Mouse (Mus musculus): ENCODE data around the gene Crk. TPM values are rescaled to one million over a fixed set of nuclear protein-coding genes. Genes with fewer than 3 reads are reported as not detected.
"Not testable (repeated sequence)": the region's sequence is repeated elsewhere in the genome, so short reads cannot be mapped to it uniquely, and the experiment has no call there.

Crk gene
- total and polyA plus RNA-seq, 3 experiments = 105 to 201 (median 110) TPM

DNA sequence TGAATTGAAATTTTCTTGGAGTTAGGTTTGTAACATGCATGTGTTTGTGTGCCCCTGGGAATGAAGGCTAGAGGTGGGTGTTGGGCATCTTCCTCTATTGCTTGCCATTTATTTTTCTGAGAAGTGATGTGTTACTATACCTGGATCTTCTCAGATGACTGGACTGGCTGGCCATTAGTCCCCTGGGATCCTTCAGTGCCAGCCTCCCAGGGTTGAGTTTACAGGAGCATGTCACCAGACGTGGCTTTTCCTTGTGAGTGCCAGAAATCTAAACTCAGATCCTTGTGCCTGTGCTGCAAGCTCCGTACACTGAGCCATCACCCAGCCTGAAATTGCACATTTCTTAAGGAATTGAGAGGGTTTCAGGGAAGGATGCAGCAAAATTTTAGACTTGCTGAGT lies 5.9 kb downstream of the Crk start:
- DNase-seq = no peak

DNA sequence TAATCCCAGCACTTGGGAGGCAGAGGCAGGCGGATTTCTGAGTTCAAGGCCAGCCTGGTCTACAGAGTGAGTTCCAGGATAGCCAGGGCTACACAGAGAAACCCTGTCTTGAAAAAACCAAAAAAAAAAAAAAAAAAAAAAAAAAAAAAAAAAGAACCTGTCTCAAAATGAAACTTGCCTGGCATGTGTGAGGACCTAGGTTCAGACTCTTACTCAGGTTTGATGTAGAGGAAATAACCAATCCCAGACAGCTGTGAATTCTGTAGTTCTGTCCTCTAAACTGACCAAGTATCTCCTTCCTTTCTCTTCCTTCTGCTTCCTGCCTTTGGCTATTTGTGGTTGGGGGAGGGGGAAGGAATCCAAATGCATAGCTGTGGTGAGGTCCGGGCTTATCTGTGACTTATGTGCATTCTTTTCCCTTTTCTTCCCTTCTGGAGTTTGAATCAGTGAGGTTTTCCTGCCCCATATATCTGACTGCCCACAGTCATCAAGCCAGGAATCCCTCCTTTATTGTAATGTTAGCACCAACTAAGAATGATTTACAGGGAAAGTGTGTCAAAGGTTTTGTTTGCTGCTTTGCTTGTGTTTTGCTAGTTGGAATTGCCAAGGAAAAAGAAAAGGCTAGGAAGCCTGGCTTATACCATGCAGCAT lies 8.4 kb downstream of the Crk start:
- DNase-seq = no peak

DNA sequence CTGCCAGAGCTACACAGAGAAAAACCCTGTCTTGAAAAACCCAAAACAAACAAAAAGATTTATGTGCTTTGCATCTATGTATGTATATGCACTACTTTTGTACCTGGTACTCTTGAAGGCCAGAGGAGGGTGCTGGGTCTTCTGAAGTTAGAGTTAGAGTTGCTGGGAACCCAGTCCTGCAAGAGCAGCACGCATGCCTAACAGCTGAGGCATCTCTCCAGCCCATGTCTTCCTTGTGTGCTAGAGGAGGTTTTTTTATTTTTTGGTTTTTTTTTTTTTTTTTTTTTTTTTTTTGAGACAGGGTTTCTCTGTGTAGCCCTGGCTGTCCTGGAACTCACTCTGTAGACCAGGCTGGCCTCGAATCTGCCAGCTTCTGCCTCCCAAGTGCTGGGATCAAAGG lies 9.1 kb downstream of the Crk start:
- no peak for DNase-seq

DNA sequence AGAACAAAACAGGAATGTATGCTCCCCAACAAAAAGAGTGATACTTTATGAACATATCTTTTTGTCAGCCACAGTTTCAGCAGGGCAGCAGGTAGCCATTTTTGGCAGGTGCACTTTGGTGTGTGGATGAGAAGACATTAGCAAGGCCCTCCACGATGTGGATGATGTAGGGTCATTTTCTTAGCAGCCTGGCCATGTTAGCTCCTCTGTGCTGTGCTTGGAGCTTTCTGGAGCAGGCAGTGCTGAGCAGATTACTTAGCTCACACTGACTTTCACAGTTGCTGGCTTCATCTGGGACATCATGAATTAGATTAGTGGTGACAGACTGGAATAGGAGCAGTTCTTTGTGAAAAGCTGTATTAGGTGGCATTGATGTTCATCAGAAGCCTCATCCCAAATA lies 10.9 kb downstream of the Crk start:
- DNase-seq = no peak

DNA sequence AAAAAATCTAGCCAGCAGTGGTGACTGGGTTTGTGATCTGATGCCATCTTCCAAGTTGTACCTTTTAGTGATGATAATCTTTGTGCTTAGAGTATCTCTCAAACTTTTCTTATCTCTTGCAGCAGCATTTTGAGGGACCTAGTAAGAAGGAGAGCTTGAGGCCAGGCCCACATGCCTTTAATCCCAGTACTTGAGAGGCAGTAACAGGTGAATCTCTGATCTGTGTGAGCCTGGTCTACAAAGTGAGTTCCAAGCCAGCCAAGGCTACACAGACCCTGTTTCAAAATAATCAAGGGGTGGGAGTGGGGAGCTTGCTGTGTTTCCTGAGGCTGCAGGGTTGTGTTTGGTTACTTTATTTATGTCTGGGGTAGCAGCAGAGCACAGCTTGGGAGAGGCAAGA lies 12.0 kb downstream of the Crk start:
- DNase-seq = no peak

DNA sequence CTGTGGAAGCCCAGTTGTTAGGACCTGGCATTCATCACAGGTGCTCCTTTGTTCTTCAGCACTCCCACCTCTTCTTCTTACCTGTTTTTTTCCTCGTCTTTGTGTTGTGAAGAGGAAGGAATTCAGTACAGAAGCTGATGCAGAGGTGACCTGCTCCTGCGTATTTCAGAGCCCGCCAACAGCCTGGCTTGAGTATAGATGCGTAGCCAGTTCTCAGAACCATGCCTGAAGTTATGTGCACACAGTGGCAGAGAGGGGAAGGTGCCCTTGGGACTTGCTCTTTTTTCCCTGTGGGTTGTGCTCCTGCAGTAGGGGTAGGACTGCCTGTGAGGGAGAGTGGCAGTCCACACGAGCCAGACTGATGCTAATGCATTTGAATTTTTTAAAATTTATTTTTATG lies 14.5 kb downstream of the Crk start:
- no peak for DNase-seq

DNA sequence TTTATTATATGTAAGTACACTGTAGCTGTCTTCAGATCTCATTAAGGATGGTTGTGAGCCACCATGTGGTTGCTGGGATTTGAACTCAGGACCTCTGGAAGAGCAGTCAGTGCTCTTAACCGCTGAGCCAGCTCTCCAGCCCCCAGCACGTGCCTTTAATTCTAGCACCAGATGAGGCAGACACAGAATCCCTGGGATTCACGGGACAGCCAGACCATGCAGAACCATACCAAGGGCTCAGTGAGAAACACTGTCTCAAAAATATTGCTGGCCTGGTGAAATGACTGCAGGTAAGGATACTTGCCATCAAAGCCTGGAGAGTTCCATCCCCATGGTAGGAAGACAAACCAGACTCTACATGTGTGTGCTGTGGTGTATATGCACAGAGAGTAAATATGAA lies 18.4 kb downstream of the Crk start:
- DNase-seq = not testable (repeated sequence)

DNA sequence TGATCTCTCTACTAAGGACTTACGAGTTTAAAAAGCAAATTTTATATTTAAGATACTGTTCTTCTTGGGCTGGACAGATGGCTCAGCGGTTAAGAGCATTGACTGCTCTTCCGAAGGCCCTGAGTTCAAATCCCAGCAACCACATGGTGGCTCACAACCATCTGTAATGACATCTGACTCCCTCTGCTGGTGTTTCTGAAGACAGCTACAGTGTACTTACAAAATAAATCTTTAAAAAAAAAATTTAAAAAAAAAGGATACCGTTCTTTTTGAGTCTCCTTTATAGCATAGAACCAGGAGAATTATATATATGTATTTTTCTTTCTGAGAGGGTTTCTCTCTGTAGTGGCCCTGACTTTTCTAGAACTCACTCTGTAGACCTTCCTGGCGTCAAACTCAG lies 21.5 kb downstream of the Crk start:
- no peak for DNase-seq

DNA sequence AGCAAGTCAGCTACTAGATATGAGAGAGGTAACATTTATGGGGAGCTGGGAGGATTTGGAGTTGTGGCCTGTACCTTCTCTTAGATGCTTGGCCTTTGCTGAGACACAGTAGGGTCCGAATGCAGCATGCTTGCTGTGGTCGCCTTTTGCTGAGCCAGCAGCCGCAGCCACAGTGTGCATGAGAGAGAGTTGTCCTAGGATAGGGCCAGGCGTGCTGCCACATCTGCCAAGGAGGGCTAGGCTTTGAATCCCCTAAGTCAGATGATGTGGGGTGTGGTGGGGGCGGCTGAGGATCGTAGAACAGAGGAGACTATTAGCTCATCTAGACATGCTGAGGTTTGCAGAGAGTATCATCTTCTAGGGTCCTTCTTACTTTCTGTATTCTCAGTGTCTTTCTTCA lies 23.7 kb downstream of the Crk start:
- no peak for DNase-seq

DNA sequence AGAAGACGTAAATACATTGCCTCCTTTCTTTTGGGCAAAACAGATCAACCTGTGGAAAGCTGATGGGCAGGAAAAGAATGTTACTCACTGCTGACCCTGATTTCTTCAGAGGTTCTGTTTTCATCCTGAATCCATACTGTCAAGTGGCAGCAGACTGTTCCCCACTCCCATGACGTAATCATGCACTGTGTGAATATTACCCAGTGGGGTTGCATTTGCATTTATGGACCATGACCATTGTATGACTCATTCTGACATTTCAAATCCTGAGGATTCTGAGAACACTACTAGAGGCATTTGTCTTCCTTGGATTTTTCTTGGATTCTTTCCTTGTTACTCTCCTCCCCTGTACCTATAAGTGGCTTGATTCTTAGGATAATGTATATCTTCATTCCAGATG lies 24.7 kb downstream of the Crk start:
- no peak for DNase-seq

DNA sequence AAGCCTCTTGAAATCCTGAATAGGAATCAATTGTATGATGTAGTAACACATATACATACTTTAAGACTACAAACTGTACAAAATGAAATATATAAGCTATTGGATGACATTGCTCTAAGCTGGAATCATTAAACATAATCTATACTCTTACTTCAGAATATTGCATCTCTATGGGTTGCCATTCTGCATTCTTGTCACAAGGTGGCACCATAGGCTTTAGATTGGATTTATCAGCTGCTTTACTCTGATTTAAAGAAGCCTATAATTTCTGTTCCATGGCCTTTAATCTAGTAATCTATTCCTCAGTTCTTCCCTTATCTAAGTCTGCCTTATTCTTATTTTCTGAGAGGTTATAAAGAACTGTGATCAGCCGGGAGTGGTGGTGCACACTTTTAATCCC lies 34.9 kb downstream of the Crk start:
- DNase-seq = no peak

DNA sequence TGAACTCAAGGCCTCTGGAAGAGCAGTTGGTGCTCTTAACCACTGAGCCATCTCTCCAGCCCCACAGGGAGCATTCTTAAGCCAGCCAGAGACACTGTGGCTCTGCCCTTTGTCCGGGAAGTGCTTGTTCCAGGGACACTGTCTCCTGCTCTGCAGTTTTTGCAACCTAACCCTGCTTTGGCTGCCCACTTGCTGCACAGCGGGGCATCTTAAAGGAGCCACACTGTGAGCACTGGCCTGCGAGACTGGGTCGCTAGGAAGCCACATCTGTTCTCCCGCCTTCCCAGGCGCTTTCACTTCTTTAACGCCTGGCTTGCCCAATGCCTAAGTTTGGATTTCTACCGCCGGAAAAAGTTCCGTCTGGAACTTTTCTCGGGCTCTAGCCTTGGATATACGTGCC lies 36.5 kb downstream of the Crk start:
- DNase-seq = no peak

DNA sequence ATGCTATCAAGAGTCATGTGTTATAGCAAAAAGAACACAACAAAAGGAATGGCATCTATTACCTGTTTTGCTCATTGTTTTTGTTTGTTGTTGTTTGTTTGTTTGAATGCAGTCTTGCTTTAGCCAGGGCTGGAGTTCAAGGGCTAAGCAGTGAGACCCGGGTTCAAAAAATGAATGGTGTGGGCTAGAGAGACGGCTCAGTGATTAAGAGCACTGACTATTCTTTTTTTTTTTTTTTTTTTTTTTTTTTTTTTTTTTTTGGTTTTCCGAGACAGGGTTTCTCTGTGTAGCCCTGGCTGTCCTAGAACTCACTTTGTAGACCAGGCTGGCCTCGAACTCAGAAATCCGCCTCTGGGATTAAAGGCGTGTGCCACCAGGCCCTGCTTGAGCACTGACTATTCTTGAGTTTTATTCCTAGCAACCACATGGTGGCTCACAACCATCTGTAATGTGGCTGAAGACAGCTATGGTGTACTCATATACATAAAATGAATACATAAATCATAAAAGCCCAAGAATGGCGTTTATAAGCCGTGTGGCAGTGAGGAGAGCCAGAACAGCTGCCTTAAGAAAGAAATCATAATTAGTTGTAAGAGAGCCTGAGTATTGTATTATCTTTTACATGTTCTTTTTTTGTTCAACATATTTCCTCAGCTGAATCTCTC lies 37.7 kb downstream of the Crk start:
- no peak for DNase-seq

DNA sequence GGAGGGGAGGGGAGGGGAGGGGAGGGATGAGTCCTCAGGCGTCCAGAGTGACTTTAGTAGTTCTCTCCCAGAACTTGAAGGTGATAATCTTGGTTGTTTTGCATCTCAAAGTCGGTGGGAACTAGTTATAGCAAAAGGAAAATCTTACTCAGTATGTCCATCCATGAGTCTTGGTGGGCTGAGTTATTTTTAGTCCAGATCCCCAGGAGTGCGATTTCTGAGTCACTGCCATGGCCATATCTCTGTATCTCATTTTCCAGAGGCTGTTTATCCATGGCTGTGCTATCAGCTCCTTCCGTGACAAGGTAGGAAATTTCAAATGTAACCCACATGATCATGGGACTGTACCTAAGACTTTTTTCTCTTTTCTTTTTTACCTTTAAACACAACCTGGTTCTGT lies 43.3 kb downstream of the Crk start:
- DNase-seq = no peak

DNA sequence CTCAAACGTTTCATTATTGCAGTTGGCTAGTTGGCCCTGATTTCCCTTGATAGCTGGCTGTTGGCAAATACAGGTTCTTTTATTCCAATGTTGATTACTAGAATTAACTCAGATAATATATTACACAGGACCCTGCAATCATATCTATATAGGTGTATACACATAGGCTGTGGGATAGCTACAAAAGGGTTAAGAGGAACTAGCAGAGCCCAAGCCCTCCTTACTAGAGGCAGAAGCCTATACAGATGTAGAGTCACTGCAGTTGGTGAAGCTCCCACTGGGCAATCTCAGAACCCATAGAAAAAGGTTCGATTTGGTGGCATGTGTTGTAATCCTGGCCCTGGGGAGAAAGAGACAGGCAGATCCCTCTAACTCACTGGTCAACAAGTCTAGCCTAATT lies 48.1 kb downstream of the Crk start:
- DNase-seq = no peak

DNA sequence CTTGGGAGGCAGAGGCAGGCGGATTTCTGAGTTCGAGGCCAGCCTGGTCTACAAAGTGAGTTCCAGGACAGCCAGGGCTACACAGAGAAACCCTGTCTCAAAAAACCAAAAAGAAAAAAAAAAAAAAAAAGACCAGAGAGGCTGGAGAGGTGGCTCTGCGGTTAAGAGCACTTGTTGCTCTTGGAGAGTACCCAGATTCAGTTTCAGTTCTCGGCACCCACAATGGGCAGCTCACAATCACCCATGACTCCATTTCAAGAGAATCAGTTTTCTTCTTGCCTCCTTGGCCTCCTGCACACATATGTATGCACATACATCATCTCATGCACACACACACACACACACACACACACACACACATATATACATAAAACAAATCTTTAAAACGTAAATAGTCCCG lies 48.6 kb downstream of the Crk start:
- DNase-seq = not testable (repeated sequence)

DNA sequence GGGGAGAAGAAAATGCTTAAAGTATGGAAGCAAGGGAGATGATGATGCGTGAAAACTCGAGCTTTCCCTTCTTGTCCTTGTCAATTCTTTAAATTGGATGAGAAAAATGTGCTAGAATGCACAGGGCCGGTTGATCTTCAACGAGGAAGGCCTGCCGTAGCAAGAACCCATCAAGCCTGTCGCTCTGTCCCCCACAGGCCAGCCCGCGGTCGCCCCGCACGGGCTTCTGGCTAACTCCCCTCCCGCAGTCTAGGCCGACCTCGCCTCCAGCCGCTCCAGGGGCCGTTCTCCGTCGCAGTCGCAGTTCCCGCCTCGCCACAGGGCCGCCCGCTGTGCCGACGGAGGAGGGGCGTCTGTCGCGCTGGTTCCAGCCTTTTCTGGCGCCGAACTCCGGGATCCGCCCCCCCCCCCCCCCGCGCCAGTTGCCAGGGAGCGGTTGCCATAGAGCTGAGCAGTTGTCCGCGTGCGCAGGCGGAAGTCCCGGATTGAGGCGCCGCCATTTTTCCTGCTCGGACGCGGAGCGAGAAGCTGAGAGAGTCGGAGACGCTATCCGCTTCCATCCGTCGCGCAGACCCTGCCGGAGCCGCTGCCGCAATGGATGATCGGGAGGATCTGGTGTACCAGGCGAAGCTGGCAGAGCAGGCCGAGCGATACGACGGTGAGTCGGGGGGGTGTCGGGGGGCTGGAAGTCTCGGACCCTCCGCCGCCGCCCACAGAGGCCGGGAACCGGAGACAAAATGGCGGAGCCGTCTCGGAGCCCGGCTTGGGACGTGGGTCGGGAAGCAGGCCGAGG lies 53.6 kb downstream of the Crk start, which contains the start of gene Ywhae:
Gene Ywhae, plus strand, starts transcription at position 436 of the 793 bp plus-strand sequence.
- DNase-seq = peak; percentile 95

DNA sequence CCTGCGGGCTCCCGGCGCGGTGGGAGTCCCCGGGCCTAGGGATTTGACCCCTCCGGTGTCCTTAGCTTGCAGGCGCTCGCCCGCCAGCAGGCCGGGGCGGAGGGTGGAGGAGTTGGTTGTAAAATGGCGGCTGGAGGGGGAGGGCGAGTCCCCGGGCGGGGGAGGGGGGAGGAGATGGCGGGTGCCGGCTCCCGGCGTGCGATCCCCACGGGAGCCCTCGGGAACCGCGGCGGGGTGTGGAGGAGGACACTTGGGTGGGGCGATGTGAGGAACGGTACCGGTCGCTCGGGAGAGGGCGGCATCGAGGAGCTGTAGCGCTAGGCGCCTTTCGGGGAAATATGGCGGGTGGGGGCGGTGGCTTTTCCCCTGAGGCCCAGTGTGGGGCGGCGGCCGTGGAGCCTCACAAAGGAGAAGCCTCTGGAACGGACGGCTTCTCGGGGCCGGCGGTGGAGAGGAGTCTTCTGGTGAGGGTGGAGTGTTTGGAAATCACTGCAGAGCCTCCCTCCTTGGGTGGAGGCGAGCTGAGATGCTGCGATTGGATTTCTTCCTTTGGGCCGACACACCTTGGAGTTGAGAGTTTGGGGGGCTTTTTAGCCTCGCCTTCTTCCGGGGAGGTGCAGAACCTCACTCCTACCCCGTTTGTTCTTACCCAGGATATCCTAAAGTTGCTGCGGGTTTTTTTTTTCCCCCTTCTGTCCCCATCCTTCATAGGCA lies 54.3 kb downstream of the Crk start:
- DNase-seq = peak; percentile 92

DNA sequence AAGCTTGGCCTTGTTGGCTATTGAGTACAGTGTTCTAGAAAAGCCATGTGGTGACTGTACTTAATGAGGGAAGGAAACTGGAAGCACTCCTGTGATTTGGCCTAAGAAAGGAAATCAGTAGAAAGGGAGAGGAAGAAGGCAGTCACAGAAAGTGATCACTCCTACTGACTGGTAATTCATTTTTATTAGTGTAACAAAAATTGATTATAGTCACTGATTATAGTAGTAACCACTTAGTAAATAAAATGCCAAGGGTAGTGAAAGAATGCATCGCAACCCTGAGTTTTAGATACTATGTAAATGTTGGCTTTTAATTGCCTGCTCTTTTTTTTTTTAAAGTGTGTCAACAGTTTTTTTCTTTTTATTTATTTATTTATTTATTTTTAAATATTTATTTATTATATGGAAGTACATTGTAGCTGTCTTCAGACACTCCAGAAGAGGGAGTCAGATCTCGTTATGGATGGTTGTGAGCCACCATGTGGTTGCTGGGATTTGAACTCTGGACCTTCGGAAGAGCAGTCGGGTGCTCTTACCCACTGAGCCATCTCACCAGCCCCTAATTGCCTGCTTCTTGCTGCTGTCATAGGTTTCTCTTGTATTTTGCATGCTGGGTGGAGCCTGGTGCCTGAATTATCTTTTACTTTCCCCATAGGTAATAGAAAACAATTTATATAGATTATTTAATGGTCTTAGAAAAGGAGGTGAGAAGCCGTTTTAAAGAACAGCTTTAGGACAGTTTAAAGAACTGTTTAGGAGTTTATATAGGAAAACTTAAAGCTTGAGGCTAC lies 56.6 kb downstream of the Crk start:
- DNase-seq = no peak

DNA sequence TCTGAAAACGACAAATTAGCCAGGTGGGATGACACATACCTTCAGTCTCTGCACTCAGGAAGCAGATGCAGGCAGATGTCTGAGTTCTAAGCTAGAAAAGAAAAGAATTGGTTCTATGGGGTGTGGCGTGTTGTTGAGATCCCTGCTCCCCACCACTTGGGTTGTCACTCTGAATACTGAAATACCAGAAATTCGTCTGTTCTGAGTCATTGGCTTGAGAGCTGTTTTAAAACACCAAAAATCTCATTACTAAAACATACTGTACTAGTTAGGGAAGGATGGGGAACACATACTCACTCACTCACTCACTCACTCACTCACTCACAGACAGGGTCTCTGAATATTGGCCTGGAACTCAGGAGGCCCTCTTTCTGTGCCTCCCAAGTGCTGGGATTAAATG lies 57.9 kb downstream of the Crk start:
- DNase-seq = no peak

DNA sequence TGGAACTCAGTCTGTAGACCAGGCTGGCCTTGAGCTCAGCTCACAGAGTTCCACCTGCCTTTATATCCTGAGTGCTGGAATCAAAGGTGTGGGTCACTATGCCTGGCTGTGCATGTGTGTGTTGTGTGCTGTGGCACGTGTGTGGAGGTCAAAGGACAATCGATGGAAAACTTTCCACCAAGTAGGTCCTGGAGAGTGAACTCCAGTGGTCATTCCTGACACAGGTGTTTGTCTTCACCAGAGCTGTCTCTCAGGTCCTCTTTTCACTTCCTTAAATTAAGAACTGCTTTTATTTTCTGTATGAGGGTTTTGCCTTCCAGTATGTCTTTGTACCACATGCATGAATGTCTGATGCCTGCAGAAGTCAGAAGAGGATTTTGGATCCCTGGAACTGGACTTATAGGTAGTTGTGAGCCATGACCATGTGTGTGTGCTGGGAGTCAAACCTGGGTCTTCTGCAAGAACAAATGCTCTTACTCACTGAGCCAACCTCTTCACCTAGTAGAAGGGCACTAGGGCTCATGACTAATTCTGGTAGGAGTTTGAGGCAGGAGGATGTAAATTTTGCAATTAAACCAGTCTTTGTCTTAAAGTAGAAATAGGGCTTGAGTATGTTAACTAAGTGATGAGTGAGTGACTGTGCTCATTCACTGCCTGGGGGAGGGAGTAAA lies 58.9 kb downstream of the Crk start:
- no peak for DNase-seq
